Mouse (Mus musculus): ENCODE data around the gene Rin2. TPM values are rescaled to one million over a fixed set of nuclear protein-coding genes. Genes with fewer than 3 reads are reported as not detected.

The Rin2 gene
- polyA plus RNA-seq, 1 experiment: 9.3 TPM

DNA sequence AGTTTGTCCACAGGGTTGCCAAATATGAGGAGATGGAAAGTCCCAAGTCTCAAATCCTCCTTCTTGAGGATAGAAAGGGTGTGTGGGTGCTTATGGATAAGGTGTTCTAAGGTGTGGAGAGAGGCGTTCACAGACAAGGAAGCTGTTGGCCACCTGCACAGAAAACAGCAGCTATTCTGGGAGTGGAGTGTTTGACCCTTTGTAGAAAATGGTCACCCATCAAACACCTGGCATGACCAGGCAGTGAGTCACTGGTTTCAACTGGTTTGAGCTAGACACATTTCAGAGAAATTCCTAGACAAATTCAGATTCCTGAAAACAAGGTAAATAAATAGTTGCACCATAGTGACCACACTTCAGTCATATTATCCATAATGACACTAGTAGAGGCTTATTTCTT is 197.1 kb downstream of the Rin2 start:
- Histone ChIP-seq H3K79me3 (ENCODE audit: low read depth) (peaks cover 35% of the 10 kb centered on the region), H3ac (ENCODE audit: control insufficient read depth, insufficient read length, low read depth) (no peak overlapping the region), H3K27me3 (ENCODE audit: control insufficient read depth, insufficient read depth, insufficient read length) (no peaks in the 10 kb centered on the region), H3K4me3 (ENCODE audit: insufficient read depth, poor library complexity, severe bottlenecking) (no peak overlapping the region), H3K36me3 (ENCODE audit: control insufficient read depth, insufficient read depth) (peaks cover 16% of the 10 kb centered on the region), H3K79me2 (ENCODE audit: control insufficient read depth, insufficient read depth) (peaks cover 93% of the 10 kb centered on the region)
- TF ChIP-seq MYOD1 (IDR thresholded peaks at IDR 0.05; ENCODE audit: control insufficient read depth, insufficient read length, low read depth) (no peak), CEBPB (IDR thresholded peaks at IDR 0.05; ENCODE audit: low read depth) (no peak), USF1 (IDR thresholded peaks at IDR 0.05; ENCODE audit: low read depth) (no peak), MAX (IDR thresholded peaks at IDR 0.05) (no peak), MYOG (IDR thresholded peaks at IDR 0.05; ENCODE audit: control insufficient read depth, extremely low read depth, insufficient read length) (no peak), CTCF (IDR thresholded peaks at IDR 0.05; ENCODE audit: control insufficient read depth, insufficient read depth, insufficient read length) (no peak), FOSL1 (IDR thresholded peaks at IDR 0.05; ENCODE audit: insufficient read depth, low read length, poor library complexity, severe bottlenecking) (no peak)

DNA sequence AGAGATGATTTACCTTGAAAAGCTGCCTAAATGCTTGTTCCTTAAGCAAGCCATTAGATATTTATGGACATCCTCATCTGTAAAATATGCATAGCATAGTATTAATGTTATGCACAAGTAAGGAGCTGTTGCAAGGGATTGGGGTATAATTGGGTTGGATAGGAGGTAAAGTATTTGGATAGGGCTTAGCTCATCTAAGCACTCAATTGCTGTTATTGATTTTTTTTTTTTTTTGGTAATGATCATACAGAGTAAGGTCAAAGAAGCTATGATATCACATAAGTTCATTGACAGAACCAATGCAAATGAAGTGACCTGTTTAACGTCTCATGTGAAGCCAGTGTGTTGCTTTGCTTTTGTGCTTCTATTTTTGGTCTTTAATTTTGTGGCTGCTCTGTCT is 198.9 kb downstream of the Rin2 start:
- TF ChIP-seq CTCF (IDR thresholded peaks at IDR 0.05; ENCODE audit: control insufficient read depth, insufficient read depth, insufficient read length) (no peak), MAX (IDR thresholded peaks at IDR 0.05) (no peak), USF1 (IDR thresholded peaks at IDR 0.05; ENCODE audit: low read depth) (no peak), MYOG (IDR thresholded peaks at IDR 0.05; ENCODE audit: control insufficient read depth, extremely low read depth, insufficient read length) (no peak), FOSL1 (IDR thresholded peaks at IDR 0.05; ENCODE audit: insufficient read depth, low read length, poor library complexity, severe bottlenecking) (no peak), CEBPB (IDR thresholded peaks at IDR 0.05; ENCODE audit: low read depth) (no peak), MYOD1 (IDR thresholded peaks at IDR 0.05; ENCODE audit: control insufficient read depth, insufficient read length, low read depth) (no peak)
- Histone ChIP-seq H3K4me3 (ENCODE audit: insufficient read depth, poor library complexity, severe bottlenecking) (no peak overlapping the region), H3K36me3 (ENCODE audit: control insufficient read depth, insufficient read depth) (peaks cover 24% of the 10 kb centered on the region), H3K79me2 (ENCODE audit: control insufficient read depth, insufficient read depth) (peaks cover 74% of the 10 kb centered on the region), H3K79me3 (ENCODE audit: low read depth) (peaks cover 22% of the 10 kb centered on the region), H3K27me3 (ENCODE audit: control insufficient read depth, insufficient read depth, insufficient read length) (no peaks in the 10 kb centered on the region), H3ac (ENCODE audit: control insufficient read depth, insufficient read length, low read depth) (no peak overlapping the region)

DNA sequence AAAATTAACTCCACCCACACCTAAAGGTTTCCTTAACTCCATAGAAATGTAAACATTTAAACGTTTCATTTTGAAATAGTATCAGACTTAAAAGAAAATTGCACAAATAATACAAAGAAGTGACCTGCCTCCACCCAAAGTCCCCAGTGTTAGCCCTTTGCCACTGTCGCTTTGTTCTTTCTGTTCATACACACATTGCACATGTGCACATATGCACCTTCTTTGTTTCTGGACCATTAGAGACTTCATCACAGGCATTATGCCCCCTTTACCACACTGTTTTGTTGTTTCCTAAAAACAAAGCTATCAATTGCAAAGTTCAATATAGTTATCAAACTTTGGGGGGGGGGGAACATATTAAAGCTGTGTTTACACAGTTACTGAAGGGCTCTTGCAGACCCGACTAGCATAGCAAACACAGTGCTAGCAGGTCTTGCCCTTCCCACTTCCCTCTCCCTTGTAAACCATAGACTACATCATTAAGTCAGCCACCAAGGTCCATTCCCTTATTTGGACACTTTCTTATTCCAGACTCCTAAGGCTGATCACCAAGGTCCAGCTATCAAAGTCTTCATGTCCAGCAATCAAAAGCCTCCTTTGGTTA is 200.0 kb downstream of the Rin2 start:
- Histone ChIP-seq H3K79me2 (ENCODE audit: control insufficient read depth, insufficient read depth) (peaks cover 64% of the 10 kb centered on the region), H3K4me3 (ENCODE audit: insufficient read depth, poor library complexity, severe bottlenecking) (no peak overlapping the region), H3ac (ENCODE audit: control insufficient read depth, insufficient read length, low read depth) (no peak overlapping the region), H3K27me3 (ENCODE audit: control insufficient read depth, insufficient read depth, insufficient read length) (no peaks in the 10 kb centered on the region), H3K36me3 (ENCODE audit: control insufficient read depth, insufficient read depth) (peaks cover 32% of the 10 kb centered on the region), H3K79me3 (ENCODE audit: low read depth) (peaks cover 19% of the 10 kb centered on the region)
- TF ChIP-seq MYOG (IDR thresholded peaks at IDR 0.05; ENCODE audit: control insufficient read depth, extremely low read depth, insufficient read length): no peak
- no peak for TF ChIP-seq MAX (IDR thresholded peaks at IDR 0.05)
- no peak for TF ChIP-seq MYOD1 (IDR thresholded peaks at IDR 0.05; ENCODE audit: control insufficient read depth, insufficient read length, low read depth)
- no peak for TF ChIP-seq CTCF (IDR thresholded peaks at IDR 0.05; ENCODE audit: control insufficient read depth, insufficient read depth, insufficient read length)
- TF ChIP-seq CEBPB (IDR thresholded peaks at IDR 0.05; ENCODE audit: low read depth): no peak
- TF ChIP-seq USF1 (IDR thresholded peaks at IDR 0.05; ENCODE audit: low read depth): no peak
- no peak for TF ChIP-seq FOSL1 (IDR thresholded peaks at IDR 0.05; ENCODE audit: insufficient read depth, low read length, poor library complexity, severe bottlenecking)

DNA sequence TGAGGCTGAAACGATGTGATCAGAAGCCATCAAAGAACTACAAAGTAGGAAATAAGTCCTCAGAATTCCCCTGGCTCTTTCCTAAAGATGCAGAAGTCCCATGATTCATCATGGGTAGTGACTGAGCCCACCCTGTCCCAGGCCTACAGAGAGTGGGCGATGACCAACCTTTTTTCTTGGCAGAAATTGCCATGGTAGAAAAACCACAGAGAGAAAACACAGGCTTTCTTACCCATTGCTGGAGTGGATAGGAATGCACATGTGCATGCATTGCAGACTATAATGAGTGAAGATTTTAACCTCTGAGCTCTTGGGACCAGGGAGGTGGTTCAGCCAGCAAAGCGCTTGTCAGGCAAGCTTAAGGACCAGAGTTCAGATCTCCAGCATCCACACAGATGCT is 202.2 kb downstream of the Rin2 start:
- H3K79me2 ChIP-seq (ENCODE audit: control insufficient read depth, insufficient read depth): peaks cover 42% of the 10 kb centered on the region
- peaks cover 32% of the 10 kb centered on the region for H3K36me3 ChIP-seq (ENCODE audit: control insufficient read depth, insufficient read depth)
- no peaks in the 10 kb centered on the region for H3K27me3 ChIP-seq (ENCODE audit: control insufficient read depth, insufficient read depth, insufficient read length)
- TF ChIP-seq MYOD1 (IDR thresholded peaks at IDR 0.05; ENCODE audit: control insufficient read depth, insufficient read length, low read depth): no peak
- no peak for TF ChIP-seq CEBPB (IDR thresholded peaks at IDR 0.05; ENCODE audit: low read depth)
- TF ChIP-seq MAX (IDR thresholded peaks at IDR 0.05): no peak
- TF ChIP-seq USF1 (IDR thresholded peaks at IDR 0.05; ENCODE audit: low read depth): no peak
- no peak for TF ChIP-seq MYOG (IDR thresholded peaks at IDR 0.05; ENCODE audit: control insufficient read depth, extremely low read depth, insufficient read length)
- TF ChIP-seq FOSL1 (IDR thresholded peaks at IDR 0.05; ENCODE audit: insufficient read depth, low read length, poor library complexity, severe bottlenecking): no peak
- no peak for TF ChIP-seq CTCF (IDR thresholded peaks at IDR 0.05; ENCODE audit: control insufficient read depth, insufficient read depth, insufficient read length)
- no peak overlapping the region for H3K4me3 ChIP-seq (ENCODE audit: insufficient read depth, poor library complexity, severe bottlenecking)
- peaks cover 16% of the 10 kb centered on the region for H3K79me3 ChIP-seq (ENCODE audit: low read depth)
- H3ac ChIP-seq (ENCODE audit: control insufficient read depth, insufficient read length, low read depth): no peak overlapping the region

DNA sequence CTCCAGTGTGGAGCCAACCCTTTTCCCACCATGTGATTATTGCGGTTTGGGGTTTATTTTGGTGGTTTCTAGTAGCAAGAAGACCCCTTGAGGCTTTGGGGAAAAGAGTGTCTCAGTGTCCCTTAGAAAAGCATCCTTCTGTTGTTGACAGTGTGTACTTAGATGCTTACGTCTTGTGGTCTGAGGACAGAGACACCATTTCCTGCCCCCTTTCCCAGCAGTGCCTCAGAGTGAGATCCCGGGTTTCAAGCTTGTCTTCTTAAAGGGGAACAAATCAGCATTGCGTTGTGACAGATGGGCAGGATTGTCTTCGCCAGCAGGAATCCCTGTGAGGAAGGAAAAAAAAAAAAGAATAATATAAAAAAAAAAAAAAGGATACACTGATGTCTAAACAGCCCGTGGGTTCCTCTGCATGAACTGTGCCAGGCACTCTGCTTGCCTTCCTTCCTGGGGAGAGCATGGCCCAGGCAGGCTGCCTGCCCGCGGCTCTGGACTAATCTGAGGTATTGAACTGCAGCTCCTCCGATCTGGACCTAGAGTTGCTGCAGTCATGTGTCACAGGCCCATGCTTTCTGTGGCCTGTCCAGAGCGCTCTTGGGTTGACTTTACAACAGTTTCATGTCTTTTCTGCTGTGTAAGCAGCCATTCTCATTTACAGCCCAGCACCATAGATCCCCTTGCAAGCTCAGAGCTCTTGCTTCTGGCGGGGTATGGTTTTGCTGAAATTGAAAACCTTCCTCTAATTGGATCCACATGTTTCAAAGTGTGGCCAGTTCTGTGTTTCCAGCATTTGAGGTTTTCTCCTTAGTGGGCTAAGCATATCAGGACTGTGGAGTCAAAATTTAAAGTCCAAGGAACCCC is 206.1 kb downstream of the Rin2 start:
- peaks cover 55% of the 10 kb centered on the region for H3K36me3 ChIP-seq (ENCODE audit: control insufficient read depth, insufficient read depth)
- no peak overlapping the region for H3ac ChIP-seq (ENCODE audit: control insufficient read depth, insufficient read length, low read depth)
- TF ChIP-seq USF1 (IDR thresholded peaks at IDR 0.05; ENCODE audit: low read depth): peak; percentile 65
- TF ChIP-seq MYOD1 (IDR thresholded peaks at IDR 0.05; ENCODE audit: control insufficient read depth, insufficient read length, low read depth): no peak
- H3K27me3 ChIP-seq (ENCODE audit: control insufficient read depth, insufficient read depth, insufficient read length): no peaks in the 10 kb centered on the region
- no peak overlapping the region for H3K4me3 ChIP-seq (ENCODE audit: insufficient read depth, poor library complexity, severe bottlenecking)
- no peaks in the 10 kb centered on the region for H3K79me3 ChIP-seq (ENCODE audit: low read depth)
- H3K79me2 ChIP-seq (ENCODE audit: control insufficient read depth, insufficient read depth): peaks cover 3% of the 10 kb centered on the region
